Mouse (Mus musculus) layer of hippocampus, postnatal 10 days (tissue): ENCODE data around the gene Rhpn2. TPM values are rescaled to one million over a fixed set of nuclear protein-coding genes. Genes with fewer than 3 reads are reported as not detected.
A peak's percentile ranks its signal among the peaks of the same experiment; 100 is the strongest.
"Not testable (repeated sequence)": the region's sequence is repeated elsewhere in the genome, so short reads cannot be mapped to it uniquely, and the experiment has no call there.

Experiments used
- DNase-seq, 2 experiments: peaks; one replicate each; pipeline ENCODE4 v3.0.0; 2021; ENCODE audit warnings: low spot score in 2 of 2
- long read RNA-seq: library from polyadenylated mRNA; stranded (forward); transcript quantifications from one replicate; pipeline ENCODE4 v2.0.0, GENCODE M21; 2023
- total RNA-seq, 2 experiments: library from RNA; stranded (reverse); gene quantifications; 2 replicates each; pipeline ENCODE4 v1.2.3; 2021

Gene Rhpn2
- total RNA-seq = 1 to 10 TPM; 2.1 to 2.4 TPM
- long read RNA-seq, partial matches to known transcripts = 0 of 2 reads
- long read RNA-seq, other reads (novel, unspliced or antisense) = 1 of 2 reads

- peak; percentile 99 for DNase-seq
Observed at GRCm38 (mm10) chr7:35333692-35334526, at the start of gene Rhpn2. Rhpn2 (plus strand) TSS chr7:35334170.

GRCm38 (mm10) chr7:35293464-35293863 lies 40.5 kb upstream of the Rhpn2 start:
- no peak for DNase-seq

GRCm38 (mm10) chr7:35295631-35296030 lies 38.3 kb upstream of the Rhpn2 start:
- DNase-seq = no peak

GRCm38 (mm10) chr7:35297886-35298285 lies 36.1 kb upstream of the Rhpn2 start:
- DNase-seq = no peak

- DNase-seq = no peak
Observed at GRCm38 (mm10) chr7:35299656-35300055, 34.3 kb upstream of the Rhpn2 start.

- DNase-seq = no peak
Observed at GRCm38 (mm10) chr7:35300792-35301191, 33.2 kb upstream of the Rhpn2 start.

GRCm38 (mm10) chr7:35311214-35311613 lies 22.8 kb upstream of the Rhpn2 start:
- no peak for DNase-seq

- no peak for DNase-seq
Observed at GRCm38 (mm10) chr7:35314156-35314555, 19.8 kb upstream of the Rhpn2 start.

- DNase-seq = peak; percentile 97 to 98
Observed at GRCm38 (mm10) chr7:35317729-35318609, 16.0 kb upstream of the Rhpn2 start, which contains the start of gene Gpatch1. Gpatch1 (minus strand) TSS chr7:35318440.

- DNase-seq = not testable (repeated sequence)
Observed at GRCm38 (mm10) chr7:35319221-35319620, 14.7 kb upstream of the Rhpn2 start.

GRCm38 (mm10) chr7:35319755-35320154 lies 14.2 kb upstream of the Rhpn2 start:
- no peak for DNase-seq

GRCm38 (mm10) chr7:35322161-35322560 lies 11.8 kb upstream of the Rhpn2 start:
- DNase-seq = no peak

- DNase-seq = no peak
Observed at GRCm38 (mm10) chr7:35322732-35323420, 11.1 kb upstream of the Rhpn2 start.

GRCm38 (mm10) chr7:35331590-35331989 lies 2.4 kb upstream of the Rhpn2 start:
- no peak for DNase-seq

GRCm38 (mm10) chr7:35333231-35333651 lies 729 bp upstream of the Rhpn2 start:
- peak in 1 of 2 experiments; percentile 56 for DNase-seq

- DNase-seq = peak; percentile 28 to 38
Observed at GRCm38 (mm10) chr7:35334527-35335452, 820 bp downstream of the Rhpn2 start.

- no peak for DNase-seq
Observed at GRCm38 (mm10) chr7:35340196-35340595, 6.2 kb downstream of the Rhpn2 start.

GRCm38 (mm10) chr7:35341282-35341681 lies 7.3 kb downstream of the Rhpn2 start:
- no peak for DNase-seq

- DNase-seq = no peak
Observed at GRCm38 (mm10) chr7:35342498-35342897, 8.5 kb downstream of the Rhpn2 start.

GRCm38 (mm10) chr7:35344785-35345330 lies 10.9 kb downstream of the Rhpn2 start:
- no peak for DNase-seq
